Mouse (Mus musculus) adrenal gland, postnatal 14 days (tissue): Measurements from ENCODE around the gene Pbx2. TPM values are rescaled to one million over a fixed set of nuclear protein-coding genes. Genes with fewer than 3 reads are reported as not detected.
"Not testable (repeated sequence)": the region's sequence is repeated elsewhere in the genome, so short reads cannot be mapped to it uniquely, and the experiment has no call there.

ENCODE experiments used
- DNase-seq: peaks from one replicate; pipeline ENCODE4 v3.0.0; 2021; ENCODE audit warnings: mixed read lengths
- long read RNA-seq, 2 experiments: library from polyadenylated mRNA; stranded (forward); transcript quantifications; one replicate each; pipeline ENCODE4 v2.0.0; 2021
- total RNA-seq: library from RNA; stranded (reverse); gene quantifications from 2 replicates; pipeline ENCODE4 v1.2.3, GENCODE M21; 2021

The Pbx2 gene
- total RNA-seq: 37.2 and 42.2 TPM in 2 replicates
- long read RNA-seq, experiment 1, transcript Pbx2-201 (9 exons, 3,068 nt): major isoform, 12 of 20 reads
- long read RNA-seq, experiment 1, partial matches to known transcripts: 7 of 20 reads
- long read RNA-seq, experiment 1, other reads (novel, unspliced or antisense): 1 of 20 reads
- long read RNA-seq, experiment 2, transcript Pbx2-201 (9 exons, 3,068 nt): major isoform, 5 of 9 reads
- long read RNA-seq, experiment 2, partial matches to known transcripts: 2 of 9 reads
- long read RNA-seq, experiment 2, other reads (novel, unspliced or antisense): 2 of 9 reads

DNA sequence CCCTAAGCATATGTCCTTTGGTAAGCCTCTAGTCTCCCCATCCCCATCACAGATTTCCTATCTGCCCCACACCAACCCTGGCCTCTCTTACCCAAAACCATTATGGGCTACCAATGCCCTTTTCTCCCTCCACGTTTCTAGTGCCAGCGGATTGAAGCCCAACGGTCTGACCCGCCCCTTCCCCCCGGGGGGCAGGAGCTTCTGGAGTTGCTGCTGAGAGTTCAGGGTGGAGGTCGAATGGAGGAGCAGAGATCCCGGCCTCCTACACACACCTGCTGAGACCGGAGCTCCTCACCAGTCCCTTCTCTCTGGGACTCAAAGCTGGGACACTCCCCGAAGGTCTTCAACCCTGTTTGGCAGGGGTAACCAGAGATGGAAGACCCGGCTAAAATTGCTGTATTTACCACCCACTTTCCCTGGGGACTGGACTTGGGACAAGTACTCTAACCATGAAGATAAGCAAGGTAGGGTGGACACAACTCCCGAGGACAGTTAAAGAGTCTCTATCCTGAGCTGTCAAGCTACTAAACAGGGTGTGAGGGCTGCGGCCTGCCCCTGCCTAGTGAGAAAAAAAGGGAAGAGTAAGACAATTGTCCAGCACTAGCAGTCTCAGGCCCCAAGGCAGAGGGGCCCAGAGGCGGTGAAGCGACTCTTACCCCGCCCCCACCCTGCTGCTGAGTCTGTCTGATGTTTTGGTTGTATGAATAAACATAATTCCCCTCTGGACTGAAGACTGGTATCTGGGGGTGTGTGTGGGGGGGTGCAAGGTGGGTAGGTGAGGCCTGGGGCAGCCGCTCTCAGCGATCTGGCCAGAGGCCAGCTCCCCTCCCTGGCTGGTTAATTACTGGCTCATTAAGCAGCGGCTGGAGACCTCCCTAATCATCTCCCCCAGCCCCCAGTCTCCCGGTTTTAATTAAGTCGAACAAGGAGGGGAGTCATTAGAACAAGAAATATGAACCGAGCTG, at the start of gene Pbx2:
Pbx2 (plus strand) TSS at position 238 of the 965 bp plus-strand sequence.
- DNase-seq: peak; percentile 46

DNA sequence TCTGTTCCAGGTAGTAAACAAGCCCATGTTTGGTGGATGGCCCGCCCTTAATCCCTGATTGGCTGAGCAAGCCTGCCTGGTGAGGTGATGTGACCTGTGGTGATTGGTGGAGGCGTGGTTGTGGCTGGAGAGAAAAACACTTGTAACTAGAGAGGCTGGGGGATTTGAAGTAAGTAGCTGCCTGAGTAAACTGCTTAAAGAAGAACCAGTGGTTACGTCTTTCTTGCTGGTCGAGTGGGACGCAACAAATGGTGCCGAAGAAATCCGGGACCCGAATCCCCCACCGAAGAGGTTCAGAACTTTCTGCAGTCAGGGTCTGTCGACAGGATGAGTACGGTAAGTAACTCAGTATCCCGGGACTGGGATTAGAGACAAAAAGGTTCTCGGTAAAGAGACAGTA, 47.5 kb upstream of the Pbx2 start:
- DNase-seq: not testable (repeated sequence)

DNA sequence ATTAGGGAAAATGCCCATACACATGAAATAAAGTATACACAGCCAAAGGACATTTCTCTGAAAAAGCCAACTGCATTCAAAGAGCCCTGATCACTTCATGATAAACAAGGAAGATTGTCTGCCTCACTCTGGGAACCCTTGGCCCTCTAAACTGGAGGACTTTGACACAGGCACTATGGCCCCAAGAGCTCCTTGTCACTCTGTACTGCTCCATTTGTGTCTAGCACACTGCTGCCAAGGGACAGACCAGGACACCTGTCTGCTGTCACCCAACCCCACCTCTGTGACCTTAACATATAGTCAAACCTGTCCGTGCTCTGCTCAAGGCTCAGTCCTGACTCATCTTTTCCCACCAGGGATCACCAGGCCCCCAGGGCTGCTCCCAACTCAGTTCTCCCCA, 44.3 kb upstream of the Pbx2 start:
- no peak for DNase-seq

DNA sequence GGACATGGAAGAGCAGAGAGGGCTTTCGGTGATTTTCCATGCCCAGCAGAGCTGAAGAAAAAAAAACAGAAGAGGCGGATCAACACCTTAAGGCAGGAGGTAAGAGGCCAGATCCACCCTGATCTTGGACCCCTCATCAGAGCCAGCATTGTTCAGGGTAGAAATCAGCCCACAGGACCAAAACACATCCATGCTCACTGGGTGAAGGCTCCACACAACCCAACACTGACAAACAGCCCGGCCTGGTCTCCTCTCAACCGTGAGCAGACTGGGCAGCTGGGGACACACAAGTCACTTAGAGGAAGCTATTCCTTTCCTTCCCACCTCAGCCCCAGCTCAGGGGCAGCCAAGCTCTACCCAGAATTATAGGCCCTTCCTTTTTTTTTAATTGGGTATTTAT, 43.5 kb upstream of the Pbx2 start:
- no peak for DNase-seq

DNA sequence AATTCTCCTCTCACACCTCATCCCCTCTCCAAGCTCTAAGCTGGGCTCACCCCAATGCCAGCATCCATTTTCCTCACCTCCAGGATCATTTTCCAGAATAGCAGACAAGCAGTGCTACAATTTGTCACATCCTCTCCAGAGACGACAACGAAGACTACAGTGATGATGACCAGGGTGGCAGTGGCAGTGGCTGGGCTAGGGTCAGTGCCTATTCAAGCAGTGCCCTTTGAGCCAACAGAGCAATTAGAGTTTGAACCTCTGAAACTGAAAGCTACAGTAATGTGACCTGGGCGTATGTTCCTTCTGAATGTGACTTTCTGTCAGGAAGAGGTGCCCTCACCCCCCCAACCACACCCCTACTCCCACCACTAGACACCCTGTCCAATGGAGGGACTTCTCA, 41.9 kb upstream of the Pbx2 start:
- DNase-seq: no peak

DNA sequence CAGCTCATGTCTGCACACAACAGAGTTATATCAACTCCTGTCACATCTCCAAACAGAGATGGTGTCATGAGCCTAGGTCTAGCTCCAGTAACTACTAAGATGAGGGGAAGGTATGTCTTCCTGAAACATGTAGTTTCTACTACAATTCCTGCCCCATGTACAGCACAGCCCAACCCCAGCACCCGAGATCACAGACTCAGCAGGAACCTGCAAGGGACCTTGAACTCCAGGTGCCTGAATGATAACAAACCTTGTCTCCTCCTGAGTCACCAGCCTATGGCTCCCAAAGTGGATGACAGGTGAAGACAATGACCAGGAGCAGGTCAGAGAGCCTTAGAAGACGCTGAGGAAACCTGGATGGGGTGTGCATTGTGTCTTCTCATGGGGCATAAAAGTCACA, 41.2 kb upstream of the Pbx2 start:
- DNase-seq: no peak

DNA sequence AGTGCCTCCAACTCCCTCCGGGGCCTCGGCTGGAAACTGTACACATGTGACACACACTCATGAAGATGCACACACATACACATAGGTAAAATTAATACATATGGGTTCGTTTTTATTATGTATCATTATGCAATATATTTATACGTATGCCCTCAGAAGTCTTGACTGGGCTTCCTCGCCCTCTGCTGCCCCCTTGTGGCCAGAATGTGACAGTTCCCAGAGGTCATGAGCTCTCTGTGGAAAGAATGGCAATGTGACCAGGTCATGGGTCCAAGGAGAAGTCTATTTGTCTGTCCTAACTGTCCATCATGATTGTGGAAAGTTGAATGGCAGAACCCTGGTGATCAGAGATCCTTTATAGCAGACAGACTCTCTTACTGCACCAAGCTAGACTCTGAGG, 35.6 kb upstream of the Pbx2 start:
- peak; percentile 91 for DNase-seq

DNA sequence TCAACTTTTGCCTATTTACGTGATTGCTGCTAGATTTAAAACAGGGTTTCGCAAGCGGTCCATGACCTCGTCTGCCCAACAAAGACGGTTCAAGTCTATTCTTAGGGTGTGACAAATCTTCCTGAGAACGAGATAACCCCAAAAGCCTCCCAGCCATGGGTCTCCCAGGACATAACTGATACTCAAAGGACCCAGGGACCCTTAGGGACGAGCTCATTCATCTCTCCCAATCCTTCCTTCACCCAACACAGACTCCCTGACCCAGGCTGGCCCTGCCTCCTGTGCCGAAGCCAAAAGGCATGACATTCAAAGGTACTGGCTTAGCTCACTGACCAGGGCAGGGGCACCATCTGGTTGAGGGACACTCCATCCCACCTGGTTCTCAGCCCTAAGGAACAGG, 34.7 kb upstream of the Pbx2 start:
- no peak for DNase-seq

DNA sequence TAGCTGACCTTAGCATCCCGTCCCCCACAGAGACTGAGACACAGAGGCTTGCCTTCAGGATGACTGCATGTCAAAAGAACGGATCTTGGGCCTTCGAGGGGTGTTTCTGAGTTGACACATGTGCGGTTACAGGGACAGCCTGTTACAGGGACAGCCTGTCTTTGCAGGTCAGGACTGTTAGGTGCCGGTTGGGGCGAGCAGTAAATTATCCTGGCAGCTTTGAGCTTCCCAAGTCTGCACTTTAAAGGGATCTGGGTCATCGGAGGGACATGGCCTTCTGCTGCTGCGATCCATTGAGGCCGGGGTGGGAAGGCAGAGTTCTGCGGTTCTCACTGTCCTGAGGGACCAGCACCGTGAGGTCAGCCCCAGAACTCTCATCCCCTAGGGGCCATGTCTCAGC, 33.7 kb upstream of the Pbx2 start:
- DNase-seq: no peak

DNA sequence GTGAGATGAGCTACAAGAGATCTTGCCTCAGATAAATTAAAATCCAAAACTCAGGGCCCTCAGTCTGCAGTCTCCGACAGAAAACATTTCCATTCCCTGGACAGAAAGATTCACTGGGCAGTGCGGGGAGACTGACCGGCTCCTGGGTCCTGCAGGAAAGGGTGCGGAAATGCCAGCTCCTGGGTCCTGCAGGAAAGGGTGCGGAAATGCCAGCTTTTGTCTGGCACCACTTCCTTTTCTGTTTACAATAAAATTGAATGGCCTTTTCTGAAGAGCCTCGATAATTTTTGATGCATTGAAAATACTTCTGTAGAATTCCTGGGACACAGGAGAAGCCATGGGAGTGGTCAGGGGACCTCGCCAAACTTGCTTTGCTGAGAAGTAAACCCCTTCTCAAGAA, 31.9 kb upstream of the Pbx2 start:
- no peak for DNase-seq

DNA sequence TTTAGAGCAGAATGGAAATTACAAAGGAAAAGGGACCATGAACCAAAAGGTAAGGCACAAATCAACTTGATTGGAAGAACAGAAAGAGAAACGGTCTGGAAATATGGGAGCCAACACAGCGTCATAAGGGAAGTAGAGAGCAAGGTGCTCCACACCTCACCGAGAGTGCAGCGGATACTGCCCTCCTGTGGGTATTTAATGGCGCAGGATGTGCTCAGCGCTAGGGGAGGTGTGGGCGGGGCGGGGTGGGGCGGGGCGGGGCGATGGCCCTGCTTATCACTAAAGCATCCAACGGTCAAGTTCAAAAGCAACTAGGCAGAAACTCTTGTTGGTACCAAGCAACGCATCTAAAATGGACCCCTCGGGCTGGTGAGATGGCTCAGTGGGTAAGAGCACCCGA, 31.2 kb upstream of the Pbx2 start:
- no peak for DNase-seq

DNA sequence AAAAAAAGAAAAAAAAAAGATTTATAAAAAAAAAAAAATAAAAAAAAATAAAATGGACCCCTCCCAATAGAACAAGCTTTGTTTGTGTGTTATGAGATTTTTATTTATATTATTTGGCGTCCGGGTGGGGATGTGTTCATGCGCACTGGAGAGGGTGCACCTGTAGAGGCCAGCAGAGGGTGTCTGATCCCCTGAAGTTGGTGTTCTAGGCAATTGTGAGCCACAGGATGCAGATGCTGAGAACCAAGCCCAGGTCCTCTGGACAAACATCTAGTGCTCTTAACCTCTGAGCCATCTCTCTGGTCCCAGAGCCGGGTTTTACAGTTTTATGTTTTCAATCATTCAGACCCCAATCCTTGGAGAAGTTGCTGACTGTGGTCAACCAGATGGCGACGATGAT, 30.6 kb upstream of the Pbx2 start:
- no peak for DNase-seq

DNA sequence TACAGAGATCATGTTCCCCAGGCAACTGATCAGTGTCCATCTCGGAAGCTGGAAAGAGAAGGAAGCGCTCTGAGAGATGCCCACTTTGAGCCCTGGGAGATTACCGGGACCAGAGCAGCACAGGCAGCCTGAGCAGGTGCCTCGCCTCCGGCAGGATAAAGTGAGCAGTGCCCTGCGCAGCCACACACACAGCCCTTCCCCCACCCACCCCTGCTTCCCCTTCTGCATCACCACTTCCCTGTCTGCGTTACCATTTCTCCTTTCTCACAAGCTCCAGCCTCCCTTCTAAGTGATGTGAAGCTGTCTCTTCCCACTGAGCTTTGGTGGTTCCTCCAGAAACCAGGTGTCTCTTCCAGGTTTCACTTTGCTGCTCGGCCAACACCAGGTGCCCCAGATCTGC, 29.9 kb upstream of the Pbx2 start:
- DNase-seq: no peak

DNA sequence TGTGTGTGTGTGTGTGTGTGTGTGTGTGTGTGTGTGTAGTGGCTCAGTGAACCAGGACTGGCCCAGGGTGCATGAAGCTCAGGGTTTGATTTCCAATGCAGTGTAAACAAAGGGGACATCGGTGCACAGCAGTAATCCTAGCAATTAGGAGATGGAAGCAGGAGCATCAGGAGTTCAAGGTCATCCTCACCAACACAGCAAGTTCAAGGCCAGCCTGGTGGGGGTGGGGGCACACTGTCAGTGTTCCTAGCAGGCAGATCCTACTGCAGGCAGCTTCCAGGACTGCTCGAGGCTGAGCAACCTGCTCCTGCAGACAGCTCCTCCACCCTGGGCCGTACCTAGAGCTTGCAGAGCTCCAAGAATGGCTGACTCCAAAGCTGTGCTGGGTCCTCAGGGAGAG, 28.5 kb upstream of the Pbx2 start:
- no peak for DNase-seq

DNA sequence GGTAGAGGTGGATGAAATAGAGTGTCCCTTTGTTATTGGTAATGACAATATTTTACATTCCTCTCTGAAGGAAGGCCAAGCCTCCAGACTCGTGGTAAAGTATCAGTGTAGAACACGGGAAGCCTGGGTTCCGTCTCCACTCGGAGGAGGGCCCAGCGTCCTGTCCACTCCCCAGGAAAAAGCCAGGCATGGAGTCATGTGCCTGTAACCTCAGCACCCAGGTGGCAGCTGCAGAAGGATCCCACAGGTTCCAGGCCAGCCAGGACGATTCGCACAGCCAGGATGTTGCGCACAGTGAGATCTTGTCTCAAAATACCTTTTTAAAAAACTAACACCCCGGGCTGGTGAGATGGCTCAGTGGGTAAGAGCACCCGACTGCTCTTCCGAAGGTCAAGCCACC, 27.7 kb upstream of the Pbx2 start:
- no peak for DNase-seq

DNA sequence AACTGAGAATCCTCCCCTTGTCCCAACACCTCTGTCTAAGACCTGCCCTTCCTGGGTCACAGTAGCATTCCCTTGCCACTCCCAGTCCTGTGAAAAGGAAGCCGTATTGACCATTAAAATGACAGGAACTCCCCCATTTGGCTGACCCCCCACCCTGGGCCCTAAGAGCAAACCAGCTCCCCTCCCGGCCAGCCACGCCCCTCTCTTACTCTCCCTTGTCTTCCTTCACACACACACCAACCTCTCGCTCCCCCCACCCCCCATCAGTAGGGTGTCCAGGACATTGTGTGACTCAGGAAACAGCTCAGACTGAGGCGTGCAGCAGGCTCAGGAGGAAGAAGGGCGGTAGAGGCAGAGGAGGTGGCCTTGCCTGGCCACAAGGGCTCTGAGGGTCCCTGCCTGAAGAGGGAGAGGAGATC, 27.1 kb upstream of the Pbx2 start, which contains the start of gene Notch4:
Notch4 (plus strand) TSS at position 266 of the 419 bp plus-strand sequence.
- peak; percentile 64 for DNase-seq

DNA sequence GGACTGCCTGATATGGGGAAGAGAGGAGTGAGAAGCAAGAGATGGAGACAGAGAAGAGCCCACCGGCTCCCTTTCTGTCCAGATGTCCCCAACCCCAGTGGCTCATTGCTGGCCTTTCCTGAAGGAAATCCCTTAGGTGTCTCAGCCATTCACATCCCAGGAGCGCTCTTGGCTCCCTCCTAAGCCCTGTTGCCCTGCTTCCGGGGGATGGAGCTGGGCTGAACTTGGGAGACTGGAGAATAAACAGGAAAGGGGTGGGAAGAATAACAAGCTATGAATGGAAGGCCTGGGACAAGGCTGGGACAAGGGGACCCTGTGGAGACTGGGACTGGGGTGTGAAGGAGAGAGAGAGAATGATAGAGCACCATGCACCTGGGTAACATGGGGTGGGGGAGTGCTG, 26.3 kb upstream of the Pbx2 start:
- DNase-seq: peak; percentile 54

DNA sequence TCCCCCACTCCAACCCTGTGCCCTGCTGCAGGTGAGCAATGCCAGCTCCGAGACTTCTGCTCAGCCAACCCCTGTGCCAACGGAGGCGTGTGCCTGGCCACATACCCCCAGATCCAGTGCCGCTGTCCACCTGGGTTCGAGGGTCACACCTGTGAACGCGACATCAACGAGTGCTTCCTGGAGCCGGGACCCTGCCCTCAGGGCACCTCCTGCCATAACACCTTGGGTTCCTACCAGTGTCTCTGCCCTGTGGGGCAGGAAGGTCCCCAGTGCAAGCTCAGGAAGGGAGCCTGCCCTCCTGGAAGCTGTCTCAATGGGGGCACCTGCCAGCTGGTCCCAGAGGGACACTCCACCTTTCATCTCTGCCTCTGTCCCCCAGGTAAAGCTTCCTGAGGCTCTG, 23.8 kb upstream of the Pbx2 start:
- no peak for DNase-seq

DNA sequence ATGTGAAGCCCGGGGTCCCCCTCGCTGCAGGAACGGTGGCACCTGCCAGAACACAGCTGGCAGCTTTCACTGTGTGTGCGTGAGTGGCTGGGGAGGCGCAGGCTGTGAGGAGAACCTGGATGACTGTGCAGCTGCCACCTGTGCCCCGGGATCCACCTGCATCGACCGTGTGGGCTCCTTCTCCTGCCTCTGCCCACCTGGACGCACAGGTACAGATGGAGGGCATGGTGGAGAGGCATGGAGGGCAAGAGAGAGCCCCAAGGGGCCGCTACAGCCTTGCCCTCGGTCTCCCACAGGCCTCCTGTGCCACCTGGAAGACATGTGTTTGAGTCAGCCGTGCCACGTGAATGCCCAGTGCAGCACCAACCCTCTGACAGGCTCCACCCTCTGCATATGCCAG, 22.6 kb upstream of the Pbx2 start:
- no peak for DNase-seq

DNA sequence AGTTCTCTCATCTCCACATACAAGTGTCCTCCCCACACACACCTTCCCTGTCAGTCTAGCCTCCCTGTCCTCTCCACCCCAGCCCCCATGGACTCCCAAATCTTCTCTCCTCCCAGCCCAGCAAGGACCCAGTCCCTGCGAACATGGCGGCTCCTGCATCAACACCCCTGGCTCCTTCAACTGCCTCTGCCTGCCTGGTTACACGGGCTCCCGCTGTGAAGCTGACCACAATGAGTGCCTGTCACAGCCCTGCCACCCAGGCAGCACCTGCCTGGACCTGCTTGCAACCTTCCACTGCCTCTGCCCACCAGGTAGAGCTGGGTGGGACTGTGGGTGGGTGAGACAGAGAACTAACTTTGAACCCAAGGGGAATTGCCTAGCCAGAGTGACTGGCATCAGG, 21.1 kb upstream of the Pbx2 start:
- no peak for DNase-seq

DNA sequence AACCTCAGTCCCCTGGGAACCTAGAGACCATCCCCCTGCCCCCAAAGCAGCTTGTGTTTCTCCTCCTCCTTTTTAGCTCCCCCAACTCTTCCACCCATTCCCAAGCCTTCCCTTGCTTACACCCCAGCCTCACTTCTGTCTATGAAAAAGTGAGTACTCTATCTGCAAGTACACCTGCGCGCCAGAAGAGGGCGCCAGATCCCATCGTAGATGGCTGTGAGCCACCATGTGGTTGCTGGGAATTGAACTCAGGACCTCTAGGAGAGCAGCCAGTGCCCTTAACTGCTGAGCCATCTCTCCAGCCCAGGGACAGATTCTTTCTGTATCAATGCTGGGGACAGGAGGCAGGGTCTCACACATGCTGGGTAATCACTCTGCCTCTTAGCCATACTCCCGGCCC, 19.2 kb upstream of the Pbx2 start:
- peak; percentile 40 for DNase-seq

DNA sequence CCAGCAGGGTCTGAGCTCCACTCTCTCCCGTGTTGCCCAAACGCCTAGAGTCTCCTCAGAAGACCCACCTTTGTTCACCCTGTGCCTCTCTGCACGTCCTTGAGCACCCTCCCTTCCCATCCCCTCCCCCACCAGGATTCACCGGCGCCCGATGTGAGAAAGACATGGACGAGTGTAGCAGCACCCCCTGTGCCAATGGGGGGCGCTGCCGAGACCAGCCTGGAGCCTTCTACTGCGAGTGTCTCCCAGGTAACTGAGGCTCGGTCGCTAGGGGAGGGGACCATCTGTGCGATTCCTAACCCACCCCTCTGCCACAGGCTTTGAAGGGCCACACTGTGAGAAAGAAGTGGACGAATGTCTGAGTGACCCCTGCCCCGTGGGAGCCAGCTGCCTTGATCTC, 18.7 kb upstream of the Pbx2 start:
- peak; percentile 34 for DNase-seq

DNA sequence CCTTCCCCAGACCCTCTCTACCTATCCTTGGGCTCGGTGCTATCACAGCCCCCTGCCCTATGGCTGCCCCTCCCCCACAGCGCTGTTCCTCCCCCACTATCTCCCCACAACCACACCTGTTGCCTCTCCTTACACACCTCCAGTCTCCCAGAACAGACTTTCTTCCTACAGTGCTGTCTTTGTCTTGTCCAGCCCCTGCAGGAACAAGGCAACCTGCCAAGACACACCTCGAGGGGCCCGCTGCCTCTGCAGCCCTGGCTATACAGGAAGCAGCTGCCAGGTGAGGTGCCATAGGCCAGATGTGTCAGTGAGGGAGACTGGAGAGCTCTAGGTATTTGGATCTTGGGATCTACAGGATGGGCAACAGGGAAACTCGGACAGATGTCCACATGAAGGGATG, 14.5 kb upstream of the Pbx2 start:
- no peak for DNase-seq

DNA sequence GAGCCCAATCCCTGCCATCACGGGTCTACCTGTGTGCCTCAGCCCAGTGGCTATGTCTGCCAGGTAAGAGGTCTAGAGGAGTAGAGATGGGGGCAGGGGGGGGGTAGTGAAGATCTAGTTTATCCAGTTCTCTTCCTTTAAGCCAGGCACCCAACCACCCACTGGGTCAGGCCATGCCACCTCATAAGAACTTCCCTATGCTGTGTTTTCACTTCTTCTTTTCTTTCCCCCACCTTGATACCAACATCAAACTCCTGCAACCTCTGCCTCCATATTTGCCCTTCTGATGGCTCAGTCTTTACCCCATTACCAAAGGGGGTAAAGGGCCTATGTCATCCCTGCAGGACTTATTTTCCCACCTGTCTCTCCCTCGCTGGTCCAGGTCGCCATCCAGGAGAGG, 13.0 kb upstream of the Pbx2 start:
- DNase-seq: no peak
